Mouse (Mus musculus) bone marrow macrophage, adult 2 months (primary cell): ENCODE measurements around the gene Traf4.
"Not testable (repeated sequence)": the region's sequence is repeated elsewhere in the genome, so short reads cannot be mapped to it uniquely, and the experiment has no call there.

ENCODE experiments used
- CTCF ChIP-seq: IDR thresholded peaks from 2 replicates; pipeline ENCODE4 v1.5.1; 2012; ENCODE audit warnings: low read depth, mild to moderate bottlenecking, low read length, moderate library complexity
- POLR2A ChIP-seq: IDR thresholded peaks from 2 replicates; pipeline ENCODE4 v1.6.1; 2012; ENCODE audit warnings: mild to moderate bottlenecking, low read depth, low read length, borderline replicate concordance

DNA sequence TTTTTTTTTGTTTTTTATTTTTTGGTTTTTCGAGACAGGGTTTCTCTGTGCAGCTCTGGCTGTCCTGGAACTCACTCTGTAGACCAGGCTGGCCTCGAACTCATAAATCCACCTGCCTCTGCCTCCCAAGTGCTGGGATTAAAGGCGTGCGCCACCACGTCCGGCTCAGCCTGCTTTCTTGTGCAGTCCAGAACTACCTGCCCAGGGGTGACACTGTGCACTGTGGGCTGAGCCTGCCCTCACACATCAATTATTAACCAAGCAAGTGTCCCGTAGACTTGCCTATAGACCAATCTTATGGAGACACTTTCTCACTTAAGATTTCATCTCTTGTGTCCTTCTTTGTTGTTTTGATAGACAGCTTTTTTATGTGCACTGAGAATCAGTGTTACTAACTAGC lies 30.1 kb downstream of the Traf4 start:
- not testable (repeated sequence) for TF ChIP-seq CTCF, POLR2A
